Mouse (Mus musculus) brown adipose tissue, adult 24 weeks (tissue): Measurements from ENCODE around the gene Lmbr1. TPM values are rescaled to one million over a fixed set of nuclear protein-coding genes. Genes with fewer than 3 reads are reported as not detected.

ENCODE experiments used
- H3K27ac ChIP-seq: fragments of 200-500 bp; replicated peaks from 2 replicates; pipeline ENCODE4 v1.5.1; 2012; ENCODE audit warnings: low read depth, mild to moderate bottlenecking, low read length
- H3K4me1 ChIP-seq: fragments of 200-500 bp; 2 replicates; pipeline ENCODE4 v1.6.1; 2012; ENCODE audit warnings: low read length, mixed read lengths; ENCODE audit not compliant: control insufficient read depth, insufficient read depth, insufficient read length
- H3K4me3 ChIP-seq: fragments of 200-500 bp; 2 replicates; pipeline ENCODE4 v1.5.1; 2012; ENCODE audit warnings: low read depth, mild to moderate bottlenecking, low read length, moderate library complexity; ENCODE audit not compliant: insufficient read depth
- polyA plus RNA-seq: library from polyadenylated mRNA; stranded (reverse); fragments of >200 nt; gene quantifications from 2 replicates; pipeline ENCODE4 v1.2.4, GENCODE M21; 2012; ENCODE audit not compliant: missing spikeins, insufficient read depth, insufficient read length

Lmbr1 gene
- polyA plus RNA-seq, 1 experiment: 5.7 TPM

- H3K4me1 ChIP-seq: no peaks in the 10 kb centered on the region
- no peak overlapping the region for H3K27ac ChIP-seq
- H3K4me3 ChIP-seq: no peak overlapping the region
These were observed 69.0 kb downstream of the Lmbr1 start for GRCm38 (mm10) chr5:29309191-29309590.

GRCm38 (mm10) chr5:29293194-29293593 lies 85.0 kb downstream of the Lmbr1 start:
- Histone ChIP-seq H3K4me3 (no peak overlapping the region), H3K4me1 (no peaks in the 10 kb centered on the region), H3K27ac (no peak overlapping the region)

- no peaks in the 10 kb centered on the region for H3K4me1 ChIP-seq
- H3K27ac ChIP-seq: no peak overlapping the region; the same call in 1 of the 2 replicates
- no peak overlapping the region for H3K4me3 ChIP-seq
These were observed 88.1 kb downstream of the Lmbr1 start for GRCm38 (mm10) chr5:29290110-29290509.

- no peak overlapping the region for H3K4me3 ChIP-seq
- no peak overlapping the region for H3K27ac ChIP-seq
- no peaks in the 10 kb centered on the region for H3K4me1 ChIP-seq
These were observed 88.5 kb downstream of the Lmbr1 start for GRCm38 (mm10) chr5:29289703-29290102.

- H3K4me1 ChIP-seq: no peaks in the 10 kb centered on the region
- H3K27ac ChIP-seq: no peak overlapping the region
- no peak overlapping the region for H3K4me3 ChIP-seq
These were observed 97.1 kb downstream of the Lmbr1 start for GRCm38 (mm10) chr5:29281081-29281480.

GRCm38 (mm10) chr5:29274746-29275145 lies 103.4 kb downstream of the Lmbr1 start:
- H3K27ac ChIP-seq: no peak overlapping the region
- H3K4me3 ChIP-seq: no peak overlapping the region
- H3K4me1 ChIP-seq: no peaks in the 10 kb centered on the region

GRCm38 (mm10) chr5:29273426-29273825 lies 104.8 kb downstream of the Lmbr1 start:
- Histone ChIP-seq H3K4me1 (no peaks in the 10 kb centered on the region), H3K27ac (no peak overlapping the region), H3K4me3 (no peak overlapping the region)

GRCm38 (mm10) chr5:29270879-29271278 lies 107.3 kb downstream of the Lmbr1 start:
- H3K27ac ChIP-seq: no peak overlapping the region
- no peaks in the 10 kb centered on the region for H3K4me1 ChIP-seq
- no peak overlapping the region for H3K4me3 ChIP-seq

- Histone ChIP-seq H3K4me3 (no peak overlapping the region), H3K4me1 (no peaks in the 10 kb centered on the region), H3K27ac (no peak overlapping the region)
These were observed 124.3 kb downstream of the Lmbr1 start for GRCm38 (mm10) chr5:29253876-29254275.

- Histone ChIP-seq H3K4me1 (no peaks in the 10 kb centered on the region), H3K4me3 (no peak overlapping the region)
These were observed 126.7 kb downstream of the Lmbr1 start for GRCm38 (mm10) chr5:29251496-29251873.

GRCm38 (mm10) chr5:29250795-29251495 lies 127.2 kb downstream of the Lmbr1 start:
- Histone ChIP-seq H3K4me1 (no peaks in the 10 kb centered on the region), H3K4me3 (no peak overlapping the region), H3K27ac (no peak overlapping the region)

More at GRCm38 (mm10) chr5:29251496-29251873, 126.7 kb downstream of the Lmbr1 start:
- H3K27ac ChIP-seq: no peak overlapping the region

GRCm38 (mm10) chr5:29244769-29245168 lies 133.4 kb downstream of the Lmbr1 start:
- Histone ChIP-seq H3K4me3 (no peak overlapping the region), H3K27ac (no peak overlapping the region), H3K4me1 (no peaks in the 10 kb centered on the region)

GRCm38 (mm10) chr5:29238379-29238778 lies 139.8 kb downstream of the Lmbr1 start:
- Histone ChIP-seq H3K27ac (no peak overlapping the region), H3K4me1 (no peaks in the 10 kb centered on the region), H3K4me3 (no peak overlapping the region)

GRCm38 (mm10) chr5:29230481-29230880 lies 147.7 kb downstream of the Lmbr1 start:
- H3K27ac ChIP-seq: no peak overlapping the region

GRCm38 (mm10) chr5:29224089-29224488 lies 154.1 kb downstream of the Lmbr1 start:
- H3K4me1 ChIP-seq: no peaks in the 10 kb centered on the region
- no peak overlapping the region for H3K4me3 ChIP-seq
- H3K27ac ChIP-seq: no peak overlapping the region

More at GRCm38 (mm10) chr5:29230481-29230880, 147.7 kb downstream of the Lmbr1 start:
- no peaks in the 10 kb centered on the region for H3K4me1 ChIP-seq
- no peak overlapping the region for H3K4me3 ChIP-seq

GRCm38 (mm10) chr5:29217997-29218396 lies 160.2 kb downstream of the Lmbr1 start:
- H3K4me3 ChIP-seq: no peak overlapping the region
- H3K27ac ChIP-seq: no peak overlapping the region
- no peaks in the 10 kb centered on the region for H3K4me1 ChIP-seq
